Mouse (Mus musculus) E14TG2a.4 (cell line): ENCODE results near the gene Tmem199.

ENCODE experiments used
- CTCF ChIP-seq: conservative IDR thresholded peaks from 2 replicates; pipeline ENCODE4 v1.5.1; 2014; ENCODE audit warnings: low read length
- NANOG ChIP-seq: IDR thresholded peaks from 2 replicates; pipeline ENCODE4 v1.6.1; 2014; ENCODE audit warnings: borderline replicate concordance, low read length, mixed read lengths
- POU5F1 ChIP-seq: IDR thresholded peaks from 2 replicates; pipeline ENCODE4 v1.6.1; 2014; ENCODE audit warnings: low read length, borderline replicate concordance

DNA sequence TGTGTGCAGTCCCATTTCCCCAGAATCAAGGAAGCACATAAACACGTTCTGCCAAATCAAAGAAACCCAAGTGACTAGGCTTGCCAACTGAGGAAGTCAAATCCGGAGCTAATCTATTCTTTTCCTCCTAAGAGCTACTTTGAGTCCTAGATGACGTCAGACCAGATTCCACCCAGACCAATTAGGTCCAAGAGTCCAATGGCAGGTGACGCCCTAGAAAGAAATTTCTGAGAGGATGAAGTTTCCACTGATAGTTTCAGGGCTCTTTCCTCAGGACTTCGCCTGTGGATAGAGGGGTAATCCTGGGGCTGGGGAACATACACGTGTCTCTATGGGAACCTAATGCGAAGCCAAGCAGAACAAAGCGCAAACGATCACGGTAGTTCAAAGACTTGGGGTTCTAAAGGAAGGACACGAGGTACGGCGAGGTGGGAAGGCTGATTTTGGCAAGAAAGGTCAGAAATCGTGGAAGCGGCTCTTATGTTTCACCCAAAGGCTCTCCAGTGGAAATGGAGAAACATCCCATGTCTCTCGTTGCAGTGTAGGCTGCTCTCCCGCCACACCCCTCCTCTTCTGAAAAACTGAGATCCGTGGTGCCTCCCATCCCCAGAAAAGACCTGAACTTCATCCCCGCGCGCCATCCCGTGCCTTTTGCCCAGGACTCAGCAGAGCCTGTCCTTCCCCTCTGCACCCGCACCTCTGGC, 23.6 kb upstream of the Tmem199 start:
- TF ChIP-seq CTCF (no peak), NANOG (no peak), POU5F1 (no peak)
